Mouse (Mus musculus): ENCODE data around the gene Nr2f1. TPM values are rescaled to one million over a fixed set of nuclear protein-coding genes. Genes with fewer than 3 reads are reported as not detected.

Nr2f1 gene
- total RNA-seq, 1 experiment from 2014 or later: not detected

- ATAC-seq (replicated peaks; ENCODE audit: low read depth, poor library complexity, severe bottlenecking): peak; percentile 71
These were observed 1.7 kb upstream of the Nr2f1 start for GRCm38 (mm10) chr13:78200991-78201870.

- no peak for ATAC-seq (replicated peaks; ENCODE audit: low read depth, poor library complexity, severe bottlenecking)
These were observed 850 bp upstream of the Nr2f1 start for GRCm38 (mm10) chr13:78200407-78200806.

- ATAC-seq (replicated peaks; ENCODE audit: low read depth, poor library complexity, severe bottlenecking): peak; percentile 21; the same call in 1 of the 2 replicates
These were observed 501 bp downstream of the Nr2f1 start for GRCm38 (mm10) chr13:78198871-78199641.

- ATAC-seq (replicated peaks; ENCODE audit: low read depth, poor library complexity, severe bottlenecking): no peak
These were observed 1.1 kb downstream of the Nr2f1 start for GRCm38 (mm10) chr13:78198391-78198870.

GRCm38 (mm10) chr13:78197819-78198390 lies 1.7 kb downstream of the Nr2f1 start:
- peak; percentile 5; the same call in 1 of the 2 replicates for ATAC-seq (replicated peaks; ENCODE audit: low read depth, poor library complexity, severe bottlenecking)

- no peak for ATAC-seq (replicated peaks; ENCODE audit: low read depth, poor library complexity, severe bottlenecking)
These were observed 2.2 kb downstream of the Nr2f1 start for GRCm38 (mm10) chr13:78197286-78197818.

GRCm38 (mm10) chr13:78196236-78196796 lies 3.2 kb downstream of the Nr2f1 start:
- no peak for ATAC-seq (replicated peaks; ENCODE audit: low read depth, poor library complexity, severe bottlenecking)

- ATAC-seq (replicated peaks; ENCODE audit: low read depth, poor library complexity, severe bottlenecking): no peak
These were observed 3.9 kb downstream of the Nr2f1 start for GRCm38 (mm10) chr13:78195601-78196115.

GRCm38 (mm10) chr13:78194850-78195600 lies 4.5 kb downstream of the Nr2f1 start:
- ATAC-seq (replicated peaks; ENCODE audit: low read depth, poor library complexity, severe bottlenecking): 0 out of 2 replicates have a peak, but pooled peaks have one; percentile 4

- no peak for ATAC-seq (replicated peaks; ENCODE audit: low read depth, poor library complexity, severe bottlenecking)
These were observed 5.3 kb downstream of the Nr2f1 start for GRCm38 (mm10) chr13:78194135-78194849.

GRCm38 (mm10) chr13:78193211-78193610 lies 6.3 kb downstream of the Nr2f1 start:
- no peak for ATAC-seq (replicated peaks; ENCODE audit: low read depth, poor library complexity, severe bottlenecking)

GRCm38 (mm10) chr13:78189586-78189985 lies 10.0 kb downstream of the Nr2f1 start:
- no peak for ATAC-seq (replicated peaks; ENCODE audit: low read depth, poor library complexity, severe bottlenecking)

GRCm38 (mm10) chr13:78187833-78188232 lies 11.7 kb downstream of the Nr2f1 start:
- ATAC-seq (replicated peaks; ENCODE audit: low read depth, poor library complexity, severe bottlenecking): no peak

- ATAC-seq (replicated peaks; ENCODE audit: low read depth, poor library complexity, severe bottlenecking): peak; percentile 70
These were observed 13.1 kb downstream of the Nr2f1 start for GRCm38 (mm10) chr13:78186340-78186946.

GRCm38 (mm10) chr13:78184786-78185466 lies 14.6 kb downstream of the Nr2f1 start:
- ATAC-seq (replicated peaks; ENCODE audit: low read depth, poor library complexity, severe bottlenecking): no peak

- ATAC-seq (replicated peaks; ENCODE audit: low read depth, poor library complexity, severe bottlenecking): no peak
These were observed 15.6 kb downstream of the Nr2f1 start for GRCm38 (mm10) chr13:78183986-78184385.

- ATAC-seq (replicated peaks; ENCODE audit: low read depth, poor library complexity, severe bottlenecking): no peak
These were observed 16.6 kb downstream of the Nr2f1 start for GRCm38 (mm10) chr13:78183004-78183403.

Measured in common myeloid progenitor, adult 5-6 weeks (primary cell).